Mouse (Mus musculus): ENCODE measurements around the gene Fam78b. TPM values are rescaled to one million over a fixed set of nuclear protein-coding genes. Genes with fewer than 3 reads are reported as not detected.

Fam78b gene
- total RNA-seq, 2 experiments from 2014 or later = 2.4 to 2.5 TPM

DNA sequence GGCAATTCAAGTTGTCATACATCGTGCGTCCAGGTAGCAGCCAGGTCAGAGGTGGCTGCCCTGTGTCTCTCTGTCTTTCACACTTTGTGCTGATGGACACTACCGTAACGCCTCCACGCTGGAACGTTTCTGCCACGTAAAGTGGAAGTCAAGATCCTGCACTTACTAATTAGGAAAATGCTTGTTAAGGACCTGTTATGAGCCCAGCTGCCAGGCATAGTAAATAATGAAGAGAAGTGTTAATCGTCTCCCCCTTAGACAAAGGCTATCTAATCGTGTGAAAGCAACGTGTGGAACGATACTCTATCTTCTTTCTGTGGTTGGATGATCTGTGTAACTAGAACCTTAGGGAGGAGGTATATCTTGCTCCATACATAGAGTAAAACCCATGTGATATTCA lies 22.6 kb downstream of the Fam78b start:
- intact Hi-C loops (cut with DNase I; ENCODE audit: low total_unique reads) = no loop called here
- no peak for DNase-seq

- intact Hi-C loops (cut with DNase I; ENCODE audit: low total_unique reads) = no loop called here
- DNase-seq = no peak
Measured at GRCm38 (mm10) chr1:167024961-167025360, 23.7 kb downstream of the Fam78b start.

GRCm38 (mm10) chr1:167032046-167032648 lies 30.9 kb downstream of the Fam78b start:
- DNase-seq = no peak
- intact Hi-C loops (cut with DNase I; ENCODE audit: low total_unique reads) = no loop called here

GRCm38 (mm10) chr1:167034435-167034834 lies 33.2 kb downstream of the Fam78b start:
- intact Hi-C loops (cut with DNase I; ENCODE audit: low total_unique reads) = no loop called here
- DNase-seq = no peak

DNA sequence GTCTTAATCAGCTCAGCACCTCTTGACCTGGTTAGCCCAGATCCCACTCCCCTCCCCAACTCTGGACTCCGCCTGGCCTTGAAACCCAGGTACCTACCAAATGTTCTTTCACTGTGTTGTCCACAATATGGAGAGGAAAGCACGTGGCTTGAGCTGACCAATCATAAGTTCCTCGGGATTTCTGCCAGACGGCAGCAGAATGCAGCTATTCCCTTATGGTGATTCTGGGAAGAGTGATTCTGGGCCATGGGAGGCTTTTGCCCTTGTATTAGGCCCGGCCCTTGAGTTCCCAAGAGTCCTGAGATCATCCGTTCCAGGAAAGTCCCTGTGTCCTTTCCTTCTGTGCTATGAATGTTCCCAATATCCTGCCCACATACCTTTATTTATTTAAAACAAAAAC lies 41.3 kb downstream of the Fam78b start:
- intact Hi-C loops (cut with DNase I; ENCODE audit: low total_unique reads) = no loop called here
- DNase-seq = no peak

GRCm38 (mm10) chr1:167046169-167046927 lies 45.1 kb downstream of the Fam78b start:
- intact Hi-C loops (cut with DNase I; ENCODE audit: low total_unique reads) = no loop called here
- no peak for DNase-seq

DNA sequence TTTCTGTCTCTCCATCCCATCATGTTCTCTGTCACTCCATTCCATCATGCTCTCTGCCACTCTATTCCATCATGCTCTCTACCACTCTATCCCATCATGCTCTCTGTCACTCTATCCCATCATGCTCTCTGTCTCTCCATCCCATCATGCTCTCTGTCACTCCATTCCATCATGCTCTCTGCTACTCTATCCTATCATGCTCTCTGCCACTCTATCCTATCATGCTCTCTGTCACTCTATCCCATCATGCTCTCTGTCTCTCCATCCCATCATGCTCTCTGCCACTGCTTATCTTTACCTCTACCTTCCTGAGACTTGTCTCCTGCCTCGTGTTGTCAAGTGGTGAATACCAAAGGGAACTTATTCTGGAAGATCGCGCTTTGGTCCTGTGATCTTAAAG lies 49.6 kb downstream of the Fam78b start:
- intact Hi-C loops (cut with DNase I; ENCODE audit: low total_unique reads) = no loop called here

DNA sequence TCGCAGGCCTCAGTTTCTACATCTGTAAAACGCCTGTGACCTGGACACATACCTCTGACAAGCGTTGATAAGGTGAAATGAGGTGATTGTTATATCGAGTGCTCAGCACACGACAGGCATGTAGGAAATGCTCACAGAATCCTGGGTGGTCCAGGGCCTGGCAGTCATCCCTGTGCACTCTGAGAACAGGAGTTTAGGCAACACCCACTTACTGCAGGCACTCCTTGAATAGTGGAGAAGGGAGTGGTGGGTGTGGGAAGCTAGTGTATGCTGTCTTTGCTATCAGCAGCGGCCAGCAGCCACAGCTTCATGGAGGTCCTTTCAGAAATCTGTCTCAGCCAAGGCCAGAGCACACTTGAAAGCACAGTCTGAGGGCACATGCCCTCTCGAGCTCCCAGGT lies 52.8 kb downstream of the Fam78b start:
- DNase-seq = no peak
- intact Hi-C loops (cut with DNase I; ENCODE audit: low total_unique reads) = no loop called here

More for the DNA sequence above, 49.6 kb downstream of the Fam78b start:
- no peak for DNase-seq

DNA sequence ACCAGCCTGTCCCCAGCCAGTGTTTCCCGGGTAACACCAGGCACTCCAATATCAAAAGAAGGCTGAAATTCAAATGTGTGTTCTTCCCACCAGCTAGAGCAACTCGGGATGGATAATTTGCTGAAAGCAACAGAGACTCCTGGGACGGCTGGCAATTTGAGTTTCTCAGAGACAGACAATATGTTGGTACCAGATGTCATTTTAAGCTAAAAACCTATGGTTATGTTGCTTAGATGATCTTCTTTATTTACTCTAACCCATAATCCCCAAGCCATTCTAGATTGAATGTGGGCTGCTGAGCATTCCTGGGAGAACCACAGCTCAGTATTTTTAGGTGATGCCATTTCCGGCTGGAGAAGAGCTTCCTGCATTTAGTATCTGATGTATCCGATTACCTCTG lies 56.3 kb downstream of the Fam78b start:
- no peak for DNase-seq
- intact Hi-C loops (cut with DNase I; ENCODE audit: low total_unique reads) = no loop called here

GRCm38 (mm10) chr1:167059550-167060285 lies 58.5 kb downstream of the Fam78b start:
- intact Hi-C loops (cut with DNase I; ENCODE audit: low total_unique reads) = no loop called here
- DNase-seq = no peak

DNA sequence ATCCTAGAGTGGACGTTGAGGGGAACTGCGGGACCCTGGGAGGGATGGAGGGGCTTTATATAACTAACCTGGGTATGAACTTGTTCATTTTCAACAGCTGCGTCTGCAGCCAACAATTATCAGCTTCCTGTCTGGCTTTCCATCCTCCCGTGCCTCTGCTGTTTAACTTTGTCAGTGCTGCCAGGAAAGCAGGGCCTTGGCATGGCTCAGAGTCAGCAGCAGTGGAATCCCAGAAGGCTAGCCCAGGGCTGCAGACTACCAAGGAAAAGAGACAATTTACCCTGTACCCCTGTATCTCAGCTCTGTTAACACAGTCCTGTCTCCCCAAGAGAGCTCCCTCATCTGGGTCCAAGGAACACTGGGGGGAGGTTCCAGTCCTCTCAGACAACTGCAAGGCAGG lies 62.8 kb downstream of the Fam78b start:
- no peak for DNase-seq
- intact Hi-C loops (cut with DNase I; ENCODE audit: low total_unique reads) = no loop called here

DNA sequence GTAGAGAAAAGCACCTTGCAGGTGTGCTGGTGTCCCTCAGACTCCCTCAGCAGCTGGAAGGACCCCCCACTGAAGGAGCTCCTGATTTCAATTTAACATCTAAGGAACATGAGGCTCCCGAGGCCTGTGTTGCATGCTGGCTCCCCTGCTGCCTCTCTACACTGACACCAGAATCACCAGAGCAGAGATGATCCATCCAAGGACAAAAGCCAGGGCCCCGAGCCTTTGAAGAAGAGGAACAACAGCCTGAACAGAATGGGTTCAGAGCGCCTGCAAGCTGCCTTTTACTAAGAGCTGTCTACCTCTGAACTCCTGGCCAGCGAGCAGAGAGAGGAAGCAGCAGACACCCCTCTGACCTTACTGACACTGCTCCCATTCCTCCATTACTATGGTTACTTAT lies 64.3 kb downstream of the Fam78b start:
- intact Hi-C loops (cut with DNase I; ENCODE audit: low total_unique reads) = no loop called here
- DNase-seq = no peak

- no peak for DNase-seq
- intact Hi-C loops (cut with DNase I; ENCODE audit: low total_unique reads) = no loop called here
Measured at GRCm38 (mm10) chr1:167065986-167066385, 64.8 kb downstream of the Fam78b start.

DNA sequence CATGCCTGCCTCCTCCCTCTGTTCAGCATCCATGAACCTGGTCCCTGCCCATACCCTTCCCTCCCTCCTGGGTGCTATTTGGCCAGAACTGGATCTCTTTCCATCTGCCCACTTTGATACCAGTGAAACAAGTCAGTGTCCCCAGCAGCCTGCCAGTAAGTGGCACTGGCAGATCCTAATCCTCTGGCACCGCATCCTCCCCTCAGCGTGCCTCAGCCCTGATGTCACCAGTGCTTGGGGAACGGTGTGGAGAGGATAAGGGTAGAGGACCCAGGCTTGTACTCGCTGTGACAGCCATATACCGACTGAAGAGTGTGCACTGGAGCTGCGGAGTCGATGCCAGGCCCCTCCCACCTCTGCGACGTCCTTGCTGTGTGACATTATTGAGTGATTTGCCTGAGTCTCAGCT lies 65.7 kb downstream of the Fam78b start:
- DNase-seq = no peak
- intact Hi-C loops (cut with DNase I; ENCODE audit: low total_unique reads) = no loop called here

GRCm38 (mm10) chr1:167069741-167070140 lies 68.5 kb downstream of the Fam78b start:
- intact Hi-C loops (cut with DNase I; ENCODE audit: low total_unique reads) = no loop called here

DNA sequence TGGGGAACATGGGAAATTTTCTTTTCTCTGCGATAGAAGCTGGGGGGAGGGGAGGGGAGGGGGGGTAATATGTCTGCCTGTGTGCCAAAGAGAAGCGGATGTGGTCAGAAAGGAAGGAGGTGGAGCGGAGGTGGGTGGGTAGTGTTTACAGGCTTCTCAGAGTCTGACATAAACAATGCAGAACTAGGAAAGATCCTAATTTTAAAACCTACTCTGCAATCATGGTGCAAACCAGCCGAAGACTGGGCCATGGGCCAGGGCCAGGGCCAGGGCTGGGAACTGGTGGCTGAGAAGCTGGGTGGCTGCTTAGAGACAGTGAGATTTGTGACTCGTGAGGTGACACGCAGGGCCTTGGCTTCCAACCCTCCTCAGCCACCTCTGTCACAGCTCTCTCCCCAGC lies 69.1 kb downstream of the Fam78b start:
- DNase-seq = no peak
- intact Hi-C loops (cut with DNase I; ENCODE audit: low total_unique reads) = no loop called here

More at GRCm38 (mm10) chr1:167069741-167070140, 68.5 kb downstream of the Fam78b start:
- DNase-seq = no peak

DNA sequence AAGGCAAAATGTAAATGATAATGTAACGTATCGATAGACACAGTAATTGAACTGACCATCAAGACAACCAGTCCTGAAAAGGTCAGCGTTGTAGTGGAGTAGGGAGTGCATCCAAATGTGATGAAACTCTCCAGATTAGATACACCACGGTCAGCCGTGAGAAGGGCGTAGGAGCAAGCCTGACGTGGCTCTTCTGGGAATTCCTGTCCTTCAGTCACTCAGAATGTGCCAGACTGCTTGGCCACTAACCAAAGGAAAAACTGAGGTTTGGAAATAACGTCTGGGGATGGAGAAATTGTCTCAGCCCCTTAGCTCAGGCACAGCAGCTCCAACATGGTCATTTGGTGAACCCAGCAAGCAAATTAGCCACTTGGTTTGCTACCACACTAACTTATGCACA lies 74.5 kb downstream of the Fam78b start:
- no peak for DNase-seq
- intact Hi-C loops (cut with DNase I; ENCODE audit: low total_unique reads) = no loop called here

DNA sequence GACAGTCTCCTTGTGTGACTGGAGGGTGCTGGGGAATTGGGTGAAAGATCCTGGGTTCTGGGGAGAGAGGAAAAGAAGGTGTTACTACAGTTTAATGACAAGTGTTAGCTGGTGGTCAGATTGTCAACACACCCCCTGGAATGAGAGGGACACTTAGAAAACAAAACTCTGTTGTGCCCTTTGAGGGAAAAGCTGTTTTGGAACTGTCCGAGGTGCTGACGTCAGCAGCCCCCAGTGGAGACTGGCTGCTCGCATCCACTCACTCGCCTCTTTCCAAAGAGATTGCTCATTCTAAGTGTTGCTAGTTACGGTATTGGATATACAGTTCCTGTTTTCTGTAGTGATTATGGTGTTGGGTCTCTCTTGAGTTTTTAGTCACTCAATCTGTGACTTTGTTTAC lies 78.3 kb downstream of the Fam78b start:
- intact Hi-C loops (cut with DNase I; ENCODE audit: low total_unique reads) = no loop called here
- DNase-seq = no peak

GRCm38 (mm10) chr1:167081946-167082345 lies 80.7 kb downstream of the Fam78b start:
- no peak for DNase-seq
- intact Hi-C loops (cut with DNase I; ENCODE audit: low total_unique reads) = no loop called here

- intact Hi-C loops (cut with DNase I; ENCODE audit: low total_unique reads) = no loop called here
Measured at GRCm38 (mm10) chr1:167082506-167083100, 81.4 kb downstream of the Fam78b start.

More at GRCm38 (mm10) chr1:167082506-167083100, 81.4 kb downstream of the Fam78b start:
- no peak for DNase-seq
